Mouse (Mus musculus) thymus, postnatal 4 days (tissue): ENCODE results near the gene Cnga2.
A peak's percentile ranks its signal among the peaks of the same experiment; 100 is the strongest.
"Not testable (repeated sequence)": the region's sequence is repeated elsewhere in the genome, so short reads cannot be mapped to it uniquely, and the experiment has no call there.

Source experiments
- DNase-seq: peaks from one replicate; pipeline ENCODE4 v3.0.0; 2021

Gene Cnga2

GRCm38 (mm10) chrX:71991549-71991948, at the start of gene Cnga2:
Gene Cnga2, plus strand, starts transcription at chrX:71991849.
- no peak for DNase-seq

GRCm38 (mm10) chrX:71946631-71947030, 45.0 kb upstream of the Cnga2 start:
- DNase-seq, result peak; percentile 56

GRCm38 (mm10) chrX:71958366-71958765, 33.3 kb upstream of the Cnga2 start:
- DNase-seq, result no peak

GRCm38 (mm10) chrX:71962073-71963051, 29.3 kb upstream of the Cnga2 start, which contains the start of gene Prrg3:
Gene Prrg3, plus strand, starts transcription at chrX:71962624.
- peak; percentile 8 for DNase-seq

GRCm38 (mm10) chrX:71963275-71963912, 28.3 kb upstream of the Cnga2 start:
- no peak for DNase-seq

- DNase-seq, result no peak
Measured at GRCm38 (mm10) chrX:71968216-71968615, 23.4 kb upstream of the Cnga2 start.

- DNase-seq, result no peak
Measured at GRCm38 (mm10) chrX:71968816-71969215, 22.8 kb upstream of the Cnga2 start.

- no peak for DNase-seq
Measured at GRCm38 (mm10) chrX:71971325-71971724, 20.3 kb upstream of the Cnga2 start.

GRCm38 (mm10) chrX:71972686-71973085, 19.0 kb upstream of the Cnga2 start, which contains the start of gene Fate1:
Gene Fate1, plus strand, starts transcription at chrX:71972986.
- DNase-seq, result no peak

- not testable (repeated sequence) for DNase-seq
Measured at GRCm38 (mm10) chrX:71977681-71978080, 14.0 kb upstream of the Cnga2 start.

GRCm38 (mm10) chrX:71980443-71980842, 11.2 kb upstream of the Cnga2 start:
- DNase-seq, result no peak

GRCm38 (mm10) chrX:71981322-71981721, 10.3 kb upstream of the Cnga2 start:
- DNase-seq, result no peak

- no peak for DNase-seq
Measured at GRCm38 (mm10) chrX:71983205-71983604, 8.4 kb upstream of the Cnga2 start.

- no peak for DNase-seq
Measured at GRCm38 (mm10) chrX:71983775-71984174, 7.9 kb upstream of the Cnga2 start.

- no peak for DNase-seq
Measured at GRCm38 (mm10) chrX:71995972-71996371, 4.3 kb downstream of the Cnga2 start.

GRCm38 (mm10) chrX:72009930-72010329, 18.3 kb downstream of the Cnga2 start:
- no peak for DNase-seq

- no peak for DNase-seq
Measured at GRCm38 (mm10) chrX:72012236-72012635, 20.6 kb downstream of the Cnga2 start.

- DNase-seq, result peak; percentile 7
Measured at GRCm38 (mm10) chrX:72012804-72013203, 21.2 kb downstream of the Cnga2 start.

GRCm38 (mm10) chrX:72022241-72022640, 30.6 kb downstream of the Cnga2 start:
- no peak for DNase-seq

GRCm38 (mm10) chrX:72022750-72023398, 31.2 kb downstream of the Cnga2 start:
- peak; percentile 5 for DNase-seq

- DNase-seq, result no peak
Measured at GRCm38 (mm10) chrX:72023542-72023941, 31.9 kb downstream of the Cnga2 start.

GRCm38 (mm10) chrX:72044056-72044455, 52.4 kb downstream of the Cnga2 start:
- no peak for DNase-seq

- DNase-seq, result no peak
Measured at GRCm38 (mm10) chrX:72047918-72048317, 56.3 kb downstream of the Cnga2 start.
